Mouse (Mus musculus): ENCODE measurements around the gene Gm20909. TPM values are rescaled to one million over a fixed set of nuclear protein-coding genes. Genes with fewer than 3 reads are reported as not detected.
"Not testable (repeated sequence)": the region's sequence is repeated elsewhere in the genome, so short reads cannot be mapped to it uniquely, and the experiment has no call there.

The Gm20909 gene
- total RNA-seq (2014; rRNA removed), result not detected in 2 replicates
- polyA plus RNA-seq (2015; fragmentation: Nextera tagmentation; extraction: Ambion mirVana), result not detected in 2 replicates

DNA sequence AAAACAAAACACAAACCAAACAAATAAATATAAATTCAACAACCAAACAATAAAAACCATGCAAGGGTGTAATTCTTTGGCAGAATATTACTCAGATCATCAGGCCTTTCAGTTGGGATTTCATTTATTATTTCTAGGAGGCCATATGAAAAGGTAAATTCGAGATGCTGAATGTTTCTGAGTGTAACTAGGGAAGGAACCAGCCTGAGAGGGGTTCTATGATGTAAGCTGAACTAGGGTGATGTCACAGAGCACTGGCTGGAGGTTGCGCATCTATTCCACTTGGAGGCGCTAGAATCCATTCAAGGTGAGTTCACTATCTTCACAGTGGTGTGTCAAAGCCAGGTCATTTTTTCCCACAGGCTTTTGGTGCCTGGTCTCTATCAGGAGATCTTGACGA lies at the start of gene Gm20909:
Gene Gm20909, plus strand, starts transcription at position 301 of the 400 bp plus-strand sequence.
- not testable (repeated sequence) for DNase-seq; H3K4me1 ChIP-seq (ENCODE audit: insufficient read depth); H3K4me2 ChIP-seq (ENCODE audit: low read depth); H3K36me3 ChIP-seq (ENCODE audit: insufficient read depth); ATAC-seq; H3K27ac ChIP-seq (ENCODE audit: low read depth, low read length); H3K9me3 ChIP-seq (ENCODE audit: low read length); H3K4me3 ChIP-seq (ENCODE audit: low read depth, low read length); H3K27me3 ChIP-seq (ENCODE audit: insufficient read depth, low read length); H3K9ac ChIP-seq
- WGBS, result no CpG with 5 or more reads among the region's 4 CpGs

Other genes starting within 250 kb of the Gm20909 start
- gene Gm29866, start 170.9 kb upstream of the Gm20909 start, total RNA-seq (2014; rRNA removed), result not detected in 2 replicates
- gene Gm29866, start 170.9 kb upstream of the Gm20909 start, polyA plus RNA-seq (2015; fragmentation: Nextera tagmentation; extraction: Ambion mirVana), result not detected in 2 replicates
- not detected in 2 replicates for gene Gm20865, start 77.0 kb downstream of the Gm20909 start, total RNA-seq (2014; rRNA removed)
- not detected in 2 replicates for gene Gm20865, start 77.0 kb downstream of the Gm20909 start, polyA plus RNA-seq (2015; fragmentation: Nextera tagmentation; extraction: Ambion mirVana)